Mouse (Mus musculus): Measurements from ENCODE around the gene Ccdc73.
"Not testable (repeated sequence)": the region's sequence is repeated elsewhere in the genome, so short reads cannot be mapped to it uniquely, and the experiment has no call there.

Gene Ccdc73

DNA sequence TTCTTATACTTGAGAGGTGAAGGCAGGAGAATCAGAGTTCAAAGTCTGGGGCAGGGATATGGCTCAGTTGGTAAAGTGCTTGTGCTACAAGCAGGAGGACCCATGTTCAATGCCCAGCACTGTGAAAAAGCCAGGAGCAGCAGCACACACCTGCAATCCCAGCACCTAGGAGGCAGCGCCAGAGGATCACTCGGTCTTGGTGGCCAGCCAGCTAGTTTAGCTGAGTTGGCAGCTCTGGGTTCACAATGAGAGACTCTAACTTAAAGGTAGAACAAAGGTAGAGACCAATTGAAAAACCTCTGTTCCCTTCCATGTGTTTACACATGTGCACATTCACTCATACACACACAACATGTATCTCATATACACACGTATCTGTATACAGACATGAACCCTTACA, 1.5 kb downstream of the Ccdc73 start:
- DNase-seq (ENCODE audit: low read depth, low spot score): no peak

DNA sequence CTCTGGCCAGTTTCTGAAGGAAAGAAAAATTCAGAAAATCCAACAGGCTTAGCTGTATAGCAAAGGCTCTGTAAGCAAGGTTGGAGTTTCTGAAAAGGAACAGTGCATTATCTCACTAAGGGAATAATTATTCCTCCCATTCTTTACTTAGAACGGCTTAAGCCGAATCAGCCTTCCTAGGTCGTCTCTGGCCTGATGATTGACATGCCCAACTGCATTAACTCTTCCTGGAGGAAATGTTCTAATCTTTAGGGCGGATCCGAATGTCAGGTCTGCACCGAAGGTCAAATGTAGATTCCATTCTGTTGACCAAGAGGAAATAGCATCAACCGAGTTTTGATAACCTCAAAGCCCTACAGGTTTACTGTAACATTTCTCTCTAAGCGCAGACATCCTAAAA, 11.2 kb downstream of the Ccdc73 start:
- no peak for DNase-seq (ENCODE audit: low read depth, low spot score)

DNA sequence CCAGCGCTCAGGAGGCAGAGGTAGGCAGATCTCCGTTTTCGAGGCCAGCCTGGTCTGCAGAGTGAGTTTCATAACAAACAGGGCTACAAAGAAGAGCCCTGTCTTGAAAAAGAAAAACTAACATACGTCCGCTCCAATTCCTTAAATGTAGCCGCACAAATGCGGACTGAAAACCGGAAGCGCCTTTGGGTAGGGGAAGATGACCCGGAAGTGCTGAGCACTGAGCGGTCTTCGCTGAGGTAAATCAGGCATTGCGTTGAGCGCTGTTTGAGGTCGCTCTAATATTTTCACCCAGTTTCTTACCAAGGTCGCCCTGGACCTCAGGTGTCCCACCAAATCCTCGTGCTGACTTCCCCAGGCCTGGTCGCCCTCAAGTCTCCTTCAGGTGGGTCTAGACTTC, 18.5 kb downstream of the Ccdc73 start:
- DNase-seq (ENCODE audit: low read depth, low spot score): no peak

DNA sequence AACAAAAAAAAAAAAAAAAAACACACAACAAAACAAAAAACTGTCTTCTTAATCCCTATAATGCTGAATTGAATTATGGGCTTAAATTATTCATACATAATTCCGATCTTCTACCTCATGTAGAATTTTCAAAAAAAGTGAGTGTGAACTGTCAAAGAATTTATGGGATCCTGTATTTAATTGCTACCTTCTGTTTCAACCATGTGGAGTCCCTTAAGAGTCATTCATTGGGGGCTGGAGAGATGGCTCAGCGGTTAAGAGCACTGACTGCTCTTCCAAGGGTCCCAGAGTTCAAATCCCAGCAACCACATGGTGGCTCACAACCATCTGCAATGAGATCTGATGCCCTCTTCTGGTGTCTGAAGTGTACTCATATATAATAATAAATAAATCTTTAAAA, 19.7 kb downstream of the Ccdc73 start:
- DNase-seq (ENCODE audit: low read depth, low spot score): not testable (repeated sequence)

DNA sequence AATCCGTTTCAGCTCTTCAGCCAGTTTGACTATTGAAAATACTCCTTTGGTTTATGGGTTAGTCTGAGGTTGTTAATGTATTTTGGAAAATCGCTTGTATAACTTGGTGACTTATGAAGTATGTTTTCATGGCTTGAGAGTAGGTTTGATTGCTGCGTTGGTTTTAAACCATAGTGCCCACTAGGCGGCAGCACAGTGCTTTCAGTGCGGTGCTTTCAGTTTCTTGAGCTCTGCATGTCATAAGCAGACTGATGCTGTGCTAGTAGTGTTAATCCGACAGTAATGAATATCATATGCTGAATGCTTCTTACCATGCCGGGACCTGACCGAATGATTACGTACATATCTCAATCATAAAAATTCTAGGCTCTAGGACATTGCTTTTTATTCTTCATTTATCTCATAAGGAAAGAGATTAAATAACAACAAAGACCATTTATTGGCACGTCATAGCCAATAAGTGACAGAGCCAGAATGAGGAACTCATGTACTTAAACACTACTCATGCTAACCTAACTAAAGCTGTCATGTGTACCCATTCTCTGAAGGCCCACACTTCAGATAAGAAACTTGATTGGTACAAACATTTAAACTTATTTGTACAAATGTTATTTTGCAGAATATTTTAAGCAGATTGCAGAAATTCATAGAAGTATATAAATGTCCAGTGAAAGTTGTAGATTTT, 20.4 kb downstream of the Ccdc73 start:
- peak; percentile 83 for DNase-seq (ENCODE audit: low read depth, low spot score)

DNA sequence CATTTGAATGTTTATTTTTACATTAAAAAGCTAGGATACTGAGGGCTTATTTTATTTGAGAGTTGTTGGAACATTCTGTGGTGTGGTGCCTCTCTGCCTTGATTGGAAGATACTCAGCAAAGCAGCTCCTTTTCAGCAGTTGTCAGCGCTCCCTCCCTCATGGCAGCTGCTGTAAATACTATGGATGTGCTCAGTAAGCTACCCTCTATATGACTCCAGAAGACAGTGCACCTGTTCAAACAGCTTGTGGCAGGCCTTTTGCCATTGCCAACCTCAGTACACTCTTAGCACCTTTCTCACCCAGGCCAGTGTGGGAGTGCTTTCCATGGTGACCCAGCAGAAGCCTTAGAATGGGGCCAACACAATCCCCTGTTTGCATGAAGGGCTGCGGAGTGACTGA, 32.4 kb downstream of the Ccdc73 start:
- DNase-seq (ENCODE audit: low read depth, low spot score): no peak

DNA sequence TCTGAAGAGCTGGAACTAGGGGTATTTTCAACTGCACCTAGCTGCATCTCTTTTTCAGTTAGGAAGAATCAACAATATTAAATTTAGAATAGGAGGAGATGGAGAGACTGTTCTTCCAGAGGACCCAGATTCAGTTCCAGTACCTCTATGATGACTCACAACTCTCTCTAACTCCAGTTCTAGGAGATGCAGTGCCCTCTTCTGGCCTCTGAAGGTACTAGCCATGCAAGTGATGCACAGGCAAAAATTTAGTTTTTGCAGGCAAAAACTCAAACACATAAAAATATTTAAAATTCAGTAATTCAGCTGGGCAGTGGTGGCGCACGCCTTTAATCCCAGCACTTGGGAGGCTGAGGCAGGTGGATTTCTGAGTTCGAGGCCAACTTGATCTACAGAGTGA, 48.1 kb downstream of the Ccdc73 start:
- no peak for DNase-seq (ENCODE audit: low read depth, low spot score)

DNA sequence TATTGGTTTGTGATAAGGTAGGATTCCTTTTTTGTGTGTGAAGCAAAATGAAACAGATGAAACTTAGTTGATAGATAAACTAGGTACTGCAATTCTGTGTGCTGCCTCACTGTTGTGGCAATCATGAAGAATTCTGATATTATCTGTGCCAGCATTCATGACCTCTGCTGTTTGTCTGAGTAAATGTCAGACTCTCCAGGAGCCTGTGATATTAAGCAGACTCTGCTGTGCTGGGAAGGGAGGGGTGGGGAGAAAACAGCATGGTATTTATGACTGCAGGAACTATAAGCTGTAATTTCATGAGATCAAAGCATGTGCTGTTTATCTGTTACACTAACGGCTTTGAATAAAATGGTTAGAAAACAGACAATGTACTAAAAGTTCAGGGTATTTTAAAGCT, 96.9 kb downstream of the Ccdc73 start:
- peak; percentile 54 for DNase-seq (ENCODE audit: low read depth, low spot score)

DNA sequence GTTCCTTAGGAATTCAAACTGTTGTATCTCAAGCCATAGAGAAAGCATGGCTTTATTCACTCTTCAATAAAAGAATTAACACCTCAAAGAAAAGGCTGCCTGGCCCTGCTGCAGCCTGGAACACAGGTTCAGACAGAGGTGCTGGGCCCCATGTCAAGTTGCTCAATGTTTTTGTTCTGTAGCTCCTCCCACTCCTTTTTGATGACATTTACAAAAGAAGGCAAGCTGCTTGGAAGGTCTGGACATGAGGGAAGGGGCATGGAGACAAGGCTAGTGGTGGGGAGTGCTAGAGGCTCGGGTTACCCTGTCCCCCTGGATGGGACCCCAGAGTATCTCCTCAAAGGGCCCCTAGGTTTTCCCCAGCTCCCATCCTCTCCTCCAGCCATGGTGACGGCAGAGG, 114.1 kb downstream of the Ccdc73 start:
- DNase-seq (ENCODE audit: low read depth, low spot score): no peak

DNA sequence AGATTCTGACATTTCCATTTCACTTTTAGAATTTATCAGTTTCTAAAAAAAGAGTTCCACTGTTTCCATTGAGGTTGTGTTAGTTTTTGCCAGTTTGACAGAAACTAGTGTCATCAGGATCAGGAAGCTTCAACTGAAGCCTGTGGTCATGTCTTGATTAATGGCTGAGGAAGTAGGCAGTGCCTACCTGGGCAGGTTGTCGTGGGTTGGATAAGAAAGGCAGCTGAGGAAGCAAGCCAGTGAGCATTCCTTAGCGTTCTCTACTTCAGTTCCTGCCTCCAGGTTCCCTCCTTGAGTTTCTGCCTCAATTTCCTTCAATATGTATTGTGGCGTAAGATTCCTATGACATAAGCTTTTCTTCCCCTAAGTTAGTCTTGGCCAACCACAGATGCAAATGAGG, 118.2 kb downstream of the Ccdc73 start:
- DNase-seq (ENCODE audit: low read depth, low spot score): no peak

DNA sequence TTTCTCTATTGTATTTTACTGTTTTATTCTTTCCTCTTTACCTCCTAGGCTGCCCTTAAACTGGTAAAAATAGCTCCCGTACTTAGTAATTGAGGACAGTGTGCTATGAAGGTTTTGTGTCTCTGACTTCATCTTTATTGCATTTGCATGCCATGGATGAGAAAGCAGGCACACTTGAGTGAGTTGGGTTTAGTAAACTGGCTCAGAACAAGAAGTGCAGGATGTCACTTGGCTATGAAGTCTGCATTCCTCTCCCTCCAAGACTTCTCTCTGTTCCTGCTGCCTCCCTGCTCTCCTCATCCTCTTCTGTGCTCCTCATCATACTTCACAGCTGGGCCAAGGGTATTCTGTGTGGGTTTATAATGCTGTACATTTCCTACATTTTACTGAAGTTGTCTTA, 121.4 kb downstream of the Ccdc73 start:
- DNase-seq (ENCODE audit: low read depth, low spot score): no peak

DNA sequence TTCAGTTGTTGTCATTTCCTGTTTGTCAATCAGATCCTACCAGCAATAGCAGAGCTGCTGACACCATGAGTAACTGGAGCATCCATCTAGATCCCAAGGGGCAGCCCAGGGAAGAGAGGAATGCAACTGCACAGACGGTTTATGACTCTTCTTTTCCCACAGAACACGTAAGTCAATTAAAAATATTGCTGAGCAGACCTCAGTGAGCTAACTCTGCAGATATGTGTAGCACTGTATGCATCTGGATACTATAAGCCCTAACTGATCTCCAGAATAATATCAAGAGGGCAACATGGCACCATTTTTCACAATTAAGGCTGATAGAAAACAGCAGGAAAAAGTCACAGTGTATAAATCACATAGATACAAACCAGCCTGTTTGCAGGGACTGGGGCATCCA, 126.8 kb downstream of the Ccdc73 start:
- DNase-seq (ENCODE audit: low read depth, low spot score): peak; percentile 8

DNA sequence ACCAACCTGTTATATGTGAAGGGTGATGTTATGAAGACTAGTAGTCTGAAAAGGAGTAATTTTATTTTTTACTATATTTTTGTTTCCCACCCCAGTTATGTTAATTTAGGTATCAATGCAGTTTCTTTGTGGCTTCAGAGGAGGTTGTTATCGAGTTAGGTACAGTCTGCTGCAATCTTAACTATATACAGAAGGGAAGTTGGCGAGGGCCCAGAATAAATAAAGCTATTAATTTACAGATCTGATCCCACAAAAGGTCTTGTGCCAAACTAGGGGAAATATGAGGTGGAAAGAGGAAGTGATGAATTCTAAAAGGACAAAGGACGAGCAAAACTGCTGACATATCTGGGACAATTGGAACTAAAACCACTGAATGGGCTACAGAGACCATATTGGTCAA, 128.6 kb downstream of the Ccdc73 start:
- no peak for DNase-seq (ENCODE audit: low read depth, low spot score)

DNA sequence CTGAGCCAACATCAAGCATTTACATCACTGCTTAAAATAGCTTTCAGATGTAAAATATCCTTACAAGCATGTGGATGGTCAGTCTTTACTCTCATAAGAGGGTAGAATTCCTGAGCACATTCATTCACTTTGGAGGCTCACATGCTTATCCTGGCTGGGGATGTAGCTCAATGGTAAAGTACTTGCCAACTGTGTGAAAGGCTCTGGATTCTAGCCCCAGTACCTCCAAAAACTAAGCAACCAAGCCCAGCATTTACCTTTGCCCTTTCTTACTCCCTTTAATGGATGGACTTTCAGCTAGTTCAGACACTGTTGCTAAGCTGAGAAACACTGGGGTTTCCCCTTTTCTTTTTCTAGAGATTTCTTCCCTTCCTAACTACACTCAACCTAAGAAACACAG, 139.6 kb downstream of the Ccdc73 start:
- DNase-seq (ENCODE audit: low read depth, low spot score): no peak

DNA sequence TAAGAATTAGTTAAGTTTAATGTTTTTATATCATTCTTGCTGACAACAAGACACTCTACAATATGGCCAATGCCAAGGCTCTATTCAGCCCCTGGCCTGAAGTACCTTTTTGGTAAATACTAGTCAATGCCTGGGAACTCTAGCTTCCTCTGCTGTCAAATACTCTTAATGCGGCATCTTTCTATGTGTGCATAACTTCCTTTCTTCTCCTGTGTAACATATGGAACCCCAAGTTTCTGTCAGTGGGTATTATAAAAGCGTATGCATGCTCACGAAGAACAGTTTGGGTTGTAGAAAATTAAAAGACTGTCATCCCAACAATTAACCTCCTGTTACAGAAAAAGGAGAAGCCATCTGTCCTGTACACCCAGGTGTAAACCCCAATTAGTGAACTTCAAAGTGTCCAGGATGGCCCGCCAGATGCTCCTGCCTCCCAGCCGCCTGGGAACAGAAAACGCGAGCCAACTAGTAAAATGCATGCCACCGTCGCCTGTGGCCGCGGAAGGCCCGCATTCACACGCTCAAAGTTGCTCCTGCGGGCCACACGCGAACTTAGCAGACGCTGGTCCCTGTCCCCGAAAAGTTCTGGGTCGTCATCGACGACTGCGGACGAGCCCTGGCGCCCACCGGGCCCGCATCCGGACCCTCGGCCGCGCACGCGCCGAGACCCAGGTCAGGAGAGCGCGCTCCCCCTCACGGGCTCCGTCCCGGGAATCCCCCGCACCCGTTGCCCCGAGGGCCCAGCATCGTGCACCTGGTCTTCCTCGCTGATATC, 148.8 kb downstream of the Ccdc73 start:
- DNase-seq (ENCODE audit: low read depth, low spot score): peak; percentile 13

DNA sequence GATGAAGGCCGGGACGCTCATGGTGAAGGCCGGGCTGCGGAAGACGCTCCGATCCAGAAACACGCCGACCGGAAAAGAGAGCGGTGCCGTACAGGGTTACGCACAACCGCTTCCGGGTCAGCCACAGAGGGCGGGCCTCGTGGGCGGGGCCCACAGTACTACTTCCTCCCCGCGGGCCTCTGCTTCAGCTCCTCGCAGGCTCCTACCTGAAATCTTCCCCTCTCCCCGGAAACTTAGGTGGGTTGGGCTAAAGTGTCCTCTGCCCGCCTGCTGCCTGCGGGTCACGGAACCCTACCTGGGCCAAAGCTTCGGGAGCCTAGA, 149.3 kb downstream of the Ccdc73 start, which contains the start of gene Eif3m:
Gene Eif3m (minus strand): TSS at position 114 of the 321 bp plus-strand sequence.
- peak; percentile 89 for DNase-seq (ENCODE audit: low read depth, low spot score)

DNA sequence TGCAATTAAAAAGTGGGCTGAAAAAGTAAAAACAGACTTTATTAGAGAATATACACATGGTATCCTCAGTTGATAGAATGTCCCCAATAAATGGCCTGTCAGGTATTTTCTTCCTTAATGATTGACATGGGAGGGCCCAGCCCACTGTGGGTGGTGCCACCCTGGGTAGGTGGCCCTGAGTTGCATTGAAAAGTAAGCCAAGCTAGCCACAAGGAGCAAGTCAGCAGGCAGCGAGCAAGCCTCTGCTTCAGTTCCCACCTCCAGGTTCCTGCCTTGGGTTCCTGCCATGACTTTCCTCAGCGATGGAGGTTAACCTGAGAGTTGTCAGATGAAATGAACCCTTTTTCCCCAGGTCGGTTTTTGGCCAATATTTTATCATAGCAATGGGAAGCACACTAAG, 150.2 kb downstream of the Ccdc73 start:
- no peak for DNase-seq (ENCODE audit: low read depth, low spot score)

DNA sequence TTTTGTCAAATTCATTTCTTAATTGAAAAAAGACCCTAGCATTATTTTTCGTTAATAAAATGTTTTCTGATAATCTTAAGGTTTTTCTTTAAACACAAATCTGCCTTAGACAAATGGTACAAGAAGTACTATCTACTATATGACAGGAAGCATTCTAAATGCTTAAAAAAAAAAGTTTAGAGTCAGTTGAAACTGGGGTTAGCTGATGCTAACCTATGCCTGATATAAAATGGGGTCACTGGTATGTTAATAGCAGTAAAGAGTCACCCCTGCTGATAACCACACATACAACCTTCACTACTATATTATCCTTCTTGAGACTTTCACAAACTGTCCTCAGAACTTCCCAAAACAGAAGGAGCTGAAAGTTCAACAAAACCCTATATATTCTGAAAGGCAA, 151.9 kb downstream of the Ccdc73 start:
- DNase-seq (ENCODE audit: low read depth, low spot score): no peak

DNA sequence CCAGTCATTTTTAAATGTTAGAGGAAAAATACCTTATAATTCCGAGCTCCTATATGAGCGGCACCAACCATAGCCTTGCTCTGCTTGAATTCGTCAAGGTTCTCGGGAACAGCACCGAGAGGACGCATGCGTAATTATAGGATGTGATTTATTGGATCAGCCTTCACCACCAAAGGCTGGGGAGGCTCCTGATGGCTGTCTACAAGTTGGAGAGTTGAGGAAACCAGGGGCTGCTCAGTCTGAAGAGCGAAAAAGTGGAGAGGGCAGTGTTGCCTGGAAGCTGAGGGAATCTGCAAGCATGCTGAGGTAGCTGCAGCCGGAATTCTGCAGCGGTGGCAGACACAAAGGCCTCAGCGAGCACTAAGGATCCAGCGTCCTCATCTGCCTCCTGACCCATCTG, 153.7 kb downstream of the Ccdc73 start:
- DNase-seq (ENCODE audit: low read depth, low spot score): no peak

DNA sequence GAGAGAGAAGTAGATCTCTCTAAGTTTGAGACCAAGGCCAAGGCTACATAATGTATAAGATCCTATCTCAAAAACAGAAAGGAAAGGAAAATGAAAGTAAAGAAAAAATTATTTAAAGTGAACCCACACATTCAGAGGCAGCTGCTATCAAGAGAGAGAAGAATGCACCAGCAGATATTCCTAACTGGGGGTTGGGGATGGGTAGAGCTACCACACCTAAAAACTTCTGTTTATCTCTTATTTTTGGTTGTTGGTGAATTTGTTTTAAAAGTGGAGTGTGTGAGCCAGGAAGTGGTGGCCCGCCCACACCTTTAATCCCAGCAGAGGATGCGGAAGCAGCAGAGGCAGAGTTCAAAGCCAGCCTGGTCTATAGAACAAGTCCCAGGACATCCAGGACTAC, 154.2 kb downstream of the Ccdc73 start:
- no peak for DNase-seq (ENCODE audit: low read depth, low spot score)

DNA sequence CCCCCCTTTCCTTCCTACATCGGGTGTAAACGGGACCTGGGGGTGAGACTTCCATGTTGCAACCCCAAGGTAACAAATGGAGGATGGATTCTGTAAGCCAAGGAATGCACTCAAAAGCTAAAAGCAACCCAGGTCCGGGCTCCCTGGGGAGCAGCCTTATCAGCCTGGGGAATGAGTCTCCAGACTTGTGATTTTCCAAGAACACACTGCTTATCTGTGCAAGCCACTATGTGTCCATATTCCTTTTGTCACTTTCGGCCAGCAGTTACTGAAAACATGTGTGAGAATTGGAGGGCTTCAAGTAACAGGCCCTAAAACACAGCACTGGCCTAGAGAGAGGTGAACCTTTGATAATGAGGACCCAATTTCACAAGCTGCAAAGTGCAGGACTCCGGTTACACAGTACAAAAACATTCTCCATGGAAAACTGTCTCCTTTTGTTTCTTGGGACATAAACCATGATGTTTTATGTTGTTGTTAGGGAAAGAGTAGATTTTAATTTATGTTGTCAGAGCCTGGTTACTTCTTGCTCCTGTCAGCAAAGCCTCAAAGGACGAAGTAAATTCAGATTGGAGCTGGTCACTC, 155.5 kb downstream of the Ccdc73 start:
- peak; percentile 48 for DNase-seq (ENCODE audit: low read depth, low spot score)

DNA sequence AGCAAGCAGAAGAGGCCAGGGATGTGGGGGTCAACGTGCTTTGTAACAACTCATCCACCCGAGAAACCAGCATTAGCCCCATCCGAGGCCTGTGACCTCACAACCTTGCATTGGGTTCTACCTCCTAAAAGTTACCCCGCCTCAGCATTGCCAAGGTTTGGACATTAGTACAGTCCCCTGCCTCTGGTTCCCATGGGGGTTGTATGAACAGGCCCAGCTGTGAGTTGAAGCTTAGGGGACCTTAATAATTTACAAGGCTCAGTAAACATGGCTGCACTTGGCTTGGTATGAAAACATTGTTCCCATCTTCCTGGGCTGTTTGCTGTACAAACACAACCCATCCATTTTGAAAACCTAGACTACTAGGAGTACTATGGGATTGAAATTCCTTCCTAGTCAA, 156.2 kb downstream of the Ccdc73 start:
- no peak for DNase-seq (ENCODE audit: low read depth, low spot score)

DNA sequence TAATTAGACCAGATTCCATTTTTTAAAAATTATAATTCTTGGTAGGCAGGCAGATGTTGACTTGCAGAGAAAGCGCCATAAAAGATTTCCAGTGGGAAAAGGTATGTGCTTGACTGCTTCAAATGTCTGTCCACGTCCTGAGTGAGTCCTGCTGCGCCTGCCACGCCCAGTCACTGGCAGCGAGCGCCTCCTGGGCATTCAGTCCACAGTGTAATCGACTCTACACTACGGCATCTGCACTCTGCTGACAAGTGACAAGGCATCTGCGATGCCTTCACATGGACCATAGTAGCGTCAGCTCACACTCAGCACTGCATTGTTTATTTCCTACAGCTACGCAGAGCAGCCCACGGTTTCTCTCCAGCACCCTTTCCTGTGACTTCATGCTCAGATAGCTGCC, 158.0 kb downstream of the Ccdc73 start:
- not testable (repeated sequence) for DNase-seq (ENCODE audit: low read depth, low spot score)
